Mouse (Mus musculus) heart, embryonic 10.5 days (tissue): ENCODE results near the gene Phlpp1. TPM values are rescaled to one million over a fixed set of nuclear protein-coding genes. Genes with fewer than 3 reads are reported as not detected.

ENCODE experiments used
- DNase-seq: peaks from one replicate; pipeline ENCODE4 v3.0.0-alpha.2; 2017; ENCODE audit warnings: low spot score
- H3K27ac ChIP-seq: fragments of 300-500 bp; sonication (generic); 2 replicates; pipeline ENCODE4 v1.5.1; 2016; ENCODE audit warnings: mild to moderate bottlenecking
- H3K27me3 ChIP-seq: fragments of 300-500 bp; sonication (generic); 2 replicates; pipeline ENCODE4 v1.6.1; 2016; ENCODE audit warnings: mild to moderate bottlenecking; ENCODE audit not compliant: poor library complexity, insufficient read depth, severe bottlenecking
- H3K36me3 ChIP-seq: fragments of 300-500 bp; sonication (generic); 2 replicates; pipeline ENCODE4 v1.6.1; 2016; ENCODE audit warnings: mild to moderate bottlenecking, moderate library complexity
- H3K4me1 ChIP-seq: fragments of 300-500 bp; sonication (generic); 2 replicates; pipeline ENCODE4 v1.6.1; 2016; ENCODE audit warnings: mild to moderate bottlenecking
- H3K4me3 ChIP-seq: fragments of 300-500 bp; sonication (generic); 2 replicates; pipeline ENCODE4 v1.5.1; 2016; ENCODE audit warnings: mild to moderate bottlenecking, moderate library complexity
- H3K9me3 ChIP-seq: fragments of 300-500 bp; sonication (generic); 2 replicates; pipeline ENCODE4 v1.6.1; 2016; ENCODE audit warnings: mild to moderate bottlenecking, moderate library complexity
- WGBS: fragments of 180-500 bp; shearing (Covaris S2); methylation state at CpG from one replicate; pipeline ENCODE4 v1.1.7; 2016; 5-methylcytosine and 5-hydroxymethylcytosine counted together
- polyA plus RNA-seq: library from polyadenylated mRNA; unstranded; fragments of >200 nt; fragmentation: Nextera tagmentation; extraction: Ambion mirVana; gene quantifications from 2 replicates; pipeline ENCODE4 v1.2.1, GENCODE M21; 2016

Phlpp1 gene
- polyA plus RNA-seq, 1 experiment from 2014 or later = 4.2 TPM

- H3K27ac ChIP-seq = peak overlapping the region; percentile 22; the same call in 1 of the 2 replicates
- no peaks in the 10 kb centered on the region for H3K9me3 ChIP-seq
- H3K4me1 ChIP-seq = peaks cover 79% of the 10 kb centered on the region
- no peaks in the 10 kb centered on the region for H3K36me3 ChIP-seq
- 15% methylated on average over 3 of the region's 3 CpGs for WGBS
- peak; percentile 84 for DNase-seq
- H3K27me3 ChIP-seq = no peaks in the 10 kb centered on the region
- H3K4me3 ChIP-seq = 0 out of 2 replicates have a peak overlapping the region, but pooled peaks have one; percentile 12
Observed at GRCm38 (mm10) chr1:106204350-106204749, 32.8 kb downstream of the Phlpp1 start.

- peaks cover 41% of the 10 kb centered on the region for H3K4me1 ChIP-seq
- H3K36me3 ChIP-seq = no peaks in the 10 kb centered on the region
- WGBS = 68% methylated on average over 5 of the region's 5 CpGs
- H3K9me3 ChIP-seq = no peaks in the 10 kb centered on the region
- no peak for DNase-seq
- no peak overlapping the region; the same call in 1 of the 2 replicates for H3K27ac ChIP-seq
- no peaks in the 10 kb centered on the region for H3K27me3 ChIP-seq
- no peak overlapping the region for H3K4me3 ChIP-seq
Observed at GRCm38 (mm10) chr1:106208581-106208980, 37.0 kb downstream of the Phlpp1 start.

GRCm38 (mm10) chr1:106210461-106210860 is 38.9 kb downstream of the Phlpp1 start:
- no peak overlapping the region for H3K27ac ChIP-seq
- H3K4me1 ChIP-seq = peaks cover 28% of the 10 kb centered on the region
- no peak for DNase-seq
- WGBS = 84% methylated on average over 3 of the region's 3 CpGs
- no peaks in the 10 kb centered on the region for H3K9me3 ChIP-seq
- H3K4me3 ChIP-seq = no peak overlapping the region
- H3K36me3 ChIP-seq = no peaks in the 10 kb centered on the region
- H3K27me3 ChIP-seq = no peaks in the 10 kb centered on the region

- WGBS = 84% methylated on average over 5 of the region's 5 CpGs
Observed at GRCm38 (mm10) chr1:106211146-106211545, 39.6 kb downstream of the Phlpp1 start.

GRCm38 (mm10) chr1:106220431-106220830 is 48.9 kb downstream of the Phlpp1 start:
- peak overlapping the region; percentile 31; the same call in 1 of the 2 replicates for H3K27ac ChIP-seq

More at GRCm38 (mm10) chr1:106211146-106211545, 39.6 kb downstream of the Phlpp1 start:
- Histone ChIP-seq H3K4me3 (no peak overlapping the region), H3K36me3 (no peaks in the 10 kb centered on the region), H3K9me3 (no peaks in the 10 kb centered on the region), H3K4me1 (peaks cover 25% of the 10 kb centered on the region), H3K27ac (no peak overlapping the region), H3K27me3 (no peaks in the 10 kb centered on the region)
- no peak for DNase-seq

GRCm38 (mm10) chr1:106221371-106221770 is 49.8 kb downstream of the Phlpp1 start:
- Histone ChIP-seq H3K4me3 (no peak overlapping the region), H3K4me1 (peaks cover 17% of the 10 kb centered on the region; the same call in 1 of the 2 replicates), H3K27me3 (no peaks in the 10 kb centered on the region), H3K9me3 (no peaks in the 10 kb centered on the region), H3K36me3 (no peaks in the 10 kb centered on the region), H3K27ac (no peak overlapping the region)
- 83% methylated on average over 1 of the region's 1 CpGs for WGBS
- no peak for DNase-seq

More at GRCm38 (mm10) chr1:106220431-106220830, 48.9 kb downstream of the Phlpp1 start:
- 39% methylated on average over 6 of the region's 6 CpGs for WGBS
- Histone ChIP-seq H3K4me1 (peaks cover 12% of the 10 kb centered on the region; the same call in 1 of the 2 replicates), H3K36me3 (no peaks in the 10 kb centered on the region), H3K4me3 (no peak overlapping the region), H3K9me3 (no peaks in the 10 kb centered on the region), H3K27me3 (no peaks in the 10 kb centered on the region)
- DNase-seq = no peak

GRCm38 (mm10) chr1:106221964-106222363 is 50.4 kb downstream of the Phlpp1 start:
- H3K9me3 ChIP-seq = no peaks in the 10 kb centered on the region
- H3K27ac ChIP-seq = no peak overlapping the region
- H3K4me1 ChIP-seq = peaks cover 20% of the 10 kb centered on the region; the same call in 1 of the 2 replicates
- no peak overlapping the region for H3K4me3 ChIP-seq
- no peaks in the 10 kb centered on the region for H3K36me3 ChIP-seq
- no peak for DNase-seq
- WGBS = 46% methylated on average over 2 of the region's 2 CpGs
- no peaks in the 10 kb centered on the region for H3K27me3 ChIP-seq

- Histone ChIP-seq H3K27me3 (no peaks in the 10 kb centered on the region), H3K4me3 (no peak overlapping the region), H3K4me1 (peaks cover 15% of the 10 kb centered on the region; the same call in 1 of the 2 replicates), H3K9me3 (no peaks in the 10 kb centered on the region), H3K36me3 (no peaks in the 10 kb centered on the region), H3K27ac (no peak overlapping the region)
- WGBS = 83% methylated on average over 7 of the region's 7 CpGs
- no peak for DNase-seq
Observed at GRCm38 (mm10) chr1:106226613-106227012, 55.1 kb downstream of the Phlpp1 start.

- 89% methylated on average over 3 of the region's 3 CpGs for whole genome bisulfite sequencing
- Histone ChIP-seq H3K4me3 (no peak overlapping the region), H3K9me3 (no peaks in the 10 kb centered on the region), H3K27me3 (no peaks in the 10 kb centered on the region), H3K27ac (no peak overlapping the region), H3K4me1 (0 out of 2 replicates have a peak, but pooled peaks cover 9% of the 10 kb centered on the region), H3K36me3 (no peaks in the 10 kb centered on the region)
- no peak for DNase-seq
Observed at GRCm38 (mm10) chr1:106230313-106230712, 58.8 kb downstream of the Phlpp1 start.

GRCm38 (mm10) chr1:106231345-106231744 is 59.8 kb downstream of the Phlpp1 start:
- no peaks in the 10 kb centered on the region for H3K27me3 ChIP-seq
- no peak for DNase-seq
- no peaks in the 10 kb centered on the region for H3K36me3 ChIP-seq
- H3K4me1 ChIP-seq = 0 out of 2 replicates have a peak, but pooled peaks cover 3% of the 10 kb centered on the region
- no peak overlapping the region for H3K27ac ChIP-seq
- no peaks in the 10 kb centered on the region for H3K9me3 ChIP-seq
- H3K4me3 ChIP-seq = no peak overlapping the region
- WGBS = 90% methylated on average over 5 of the region's 5 CpGs

- H3K36me3 ChIP-seq = no peaks in the 10 kb centered on the region
- H3K9me3 ChIP-seq = no peaks in the 10 kb centered on the region
- no peak overlapping the region for H3K27ac ChIP-seq
- no peaks in the 10 kb centered on the region for H3K4me1 ChIP-seq
- no peaks in the 10 kb centered on the region for H3K27me3 ChIP-seq
- H3K4me3 ChIP-seq = no peak overlapping the region
- DNase-seq = no peak
- WGBS = 82% methylated on average over 3 of the region's 3 CpGs
Observed at GRCm38 (mm10) chr1:106231805-106232459, 60.4 kb downstream of the Phlpp1 start.

GRCm38 (mm10) chr1:106232460-106232850 is 60.9 kb downstream of the Phlpp1 start:
- DNase-seq = no peak
- WGBS = 84% methylated on average over 4 of the region's 4 CpGs
- Histone ChIP-seq H3K4me1 (no peaks in the 10 kb centered on the region), H3K4me3 (no peak overlapping the region), H3K9me3 (no peaks in the 10 kb centered on the region), H3K36me3 (no peaks in the 10 kb centered on the region), H3K27me3 (no peaks in the 10 kb centered on the region), H3K27ac (no peak overlapping the region)

- H3K4me1 ChIP-seq = no peaks in the 10 kb centered on the region; the same call in 1 of the 2 replicates
- no peaks in the 10 kb centered on the region for H3K27me3 ChIP-seq
- H3K36me3 ChIP-seq = no peaks in the 10 kb centered on the region
- H3K27ac ChIP-seq = no peak overlapping the region
- no peak for DNase-seq
- no peak overlapping the region for H3K4me3 ChIP-seq
- H3K9me3 ChIP-seq = no peaks in the 10 kb centered on the region
Observed at GRCm38 (mm10) chr1:106236986-106237385, 65.4 kb downstream of the Phlpp1 start.
